10 mouse cellular contexts compared by ENCODE assay signal in the genomic region with DNA sequence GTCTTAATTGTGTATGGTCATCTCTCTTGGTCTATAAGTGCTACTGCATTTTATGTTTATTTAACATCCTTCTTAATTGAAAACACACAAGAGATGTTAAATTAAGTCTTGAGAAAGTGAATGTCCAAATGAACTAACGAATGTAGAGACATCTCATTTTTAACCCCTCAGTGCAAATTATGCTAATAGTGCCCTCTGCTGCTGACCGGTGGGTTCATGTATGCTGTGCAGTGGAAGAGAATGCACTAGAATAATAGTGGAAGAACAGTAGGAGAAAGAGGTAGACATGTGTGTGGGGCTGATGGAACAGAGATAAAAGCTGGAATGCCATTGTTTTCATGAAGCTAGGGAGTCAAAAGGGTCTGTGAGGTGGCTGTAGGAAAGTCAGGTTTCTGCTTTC.
A peak's percentile ranks its signal among the peaks of the same experiment; 100 is the strongest.
DNase-seq lines count a peak whose midpoint lies in the region; ATAC-seq and TF ChIP-seq lines count a peak whose summit lies in the region.
"Had no signal": no experiment of that assay in that cellular context is flagged by ENCODE, and none has a peak within 500 bp of the region (broad histone marks: within the 10 kb centered on the region; RNA-seq: fewer than 3 reads in every experiment).

No protein-coding gene starts in this region.

- no peak for TF ChIP-seq CTCF in liver, postnatal 0 days (IDR thresholded peaks at IDR 0.05; ENCODE audit: low read depth)

- TF ChIP-seq EP300 in liver, postnatal 0 days (IDR thresholded peaks at IDR 0.05; ENCODE audit: low read depth) = no peak

- H3K4me1 ChIP-seq in forebrain, embryonic 14.5 days (ENCODE audit: control insufficient read depth, insufficient read depth, low read length) = no peaks in the 10 kb centered on the region
- H3K4me1 ChIP-seq in forebrain, embryonic 10.5 days = no peaks in the 10 kb centered on the region
- no peaks in the 10 kb centered on the region for H3K4me1 ChIP-seq in kidney, embryonic 16.5 days (ENCODE audit: insufficient read depth, low read length)
- H3K4me1 ChIP-seq in hindbrain, embryonic 14.5 days (replicated peaks; ENCODE audit: control insufficient read depth, insufficient read depth, low read length) = no peaks in the 10 kb centered on the region
- no peaks in the 10 kb centered on the region for H3K4me1 ChIP-seq in liver, postnatal 0 days (ENCODE audit: insufficient read depth)

- WGBS in forebrain, embryonic 14.5 days = 56% methylated on average over 2 of the region's 2 CpGs
- WGBS in forebrain, embryonic 10.5 days = 80% methylated on average over 2 of the region's 2 CpGs
- 58% methylated on average over 2 of the region's 2 CpGs for WGBS in kidney, embryonic 16.5 days
- 61% methylated on average over 2 of the region's 2 CpGs for WGBS in hindbrain, embryonic 14.5 days
- WGBS in liver, postnatal 0 days (ENCODE audit: insufficient replicate concordance) = 58% methylated on average over 2 of the region's 2 CpGs

- H3K9me3 ChIP-seq in forebrain, embryonic 14.5 days (replicated peaks; ENCODE audit: control insufficient read depth, low read length) = no peaks in the 10 kb centered on the region
- H3K9me3 ChIP-seq in forebrain, embryonic 10.5 days = no peaks in the 10 kb centered on the region
- no peaks in the 10 kb centered on the region for H3K9me3 ChIP-seq in kidney, embryonic 16.5 days (ENCODE audit: low read length)
- H3K9me3 ChIP-seq in hindbrain, embryonic 14.5 days (ENCODE audit: control insufficient read depth, low read length) = no peaks in the 10 kb centered on the region
- H3K9me3 ChIP-seq in liver, postnatal 0 days (ENCODE audit: low read length) = no peaks in the 10 kb centered on the region
- H3K9me3 ChIP-seq: embryonic facial prominence, embryonic 13.5 days had no signal

- peak; percentile 22 for DNase-seq in forebrain, embryonic 14.5 days (ENCODE audit: low spot score)
- no peak for DNase-seq in forebrain, embryonic 10.5 days (ENCODE audit: extremely low spot score, low spot score)
- DNase-seq in kidney, adult 9 months = peak; percentile 64
- DNase-seq in retina, embryonic 14.5 days (ENCODE audit: low spot score) = peak; percentile 44
- DNase-seq in retina, postnatal 1 day = no peak
- no peak for DNase-seq in hindbrain, embryonic 14.5 days (ENCODE audit: low spot score)
- DNase-seq in liver, postnatal 0 days = no peak
- DNase-seq: right cerebral cortex, postnatal 14 days had no signal

- H3K27ac ChIP-seq in forebrain, embryonic 14.5 days (ENCODE audit: low read depth, low read length) = no peak overlapping the region
- H3K27ac ChIP-seq in forebrain, embryonic 10.5 days = no peak overlapping the region
- no peak overlapping the region for H3K27ac ChIP-seq in kidney, embryonic 16.5 days (ENCODE audit: low read length)
- no peak overlapping the region for H3K27ac ChIP-seq in hindbrain, embryonic 14.5 days
- H3K27ac ChIP-seq in liver, postnatal 0 days (ENCODE audit: low read depth) = no peak overlapping the region
- H3K27ac ChIP-seq: embryonic facial prominence, embryonic 13.5 days had no signal

- no peaks in the 10 kb centered on the region for H3K27me3 ChIP-seq in forebrain, embryonic 14.5 days (replicated peaks; ENCODE audit: control insufficient read depth, insufficient read depth, low read length)
- no peaks in the 10 kb centered on the region for H3K27me3 ChIP-seq in forebrain, embryonic 10.5 days (ENCODE audit: poor library complexity, severe bottlenecking)
- no peaks in the 10 kb centered on the region for H3K27me3 ChIP-seq in kidney, embryonic 16.5 days (ENCODE audit: insufficient read depth, low read length)
- no peaks in the 10 kb centered on the region for H3K27me3 ChIP-seq in hindbrain, embryonic 14.5 days (ENCODE audit: control insufficient read depth, insufficient read depth, low read length)
- no peaks in the 10 kb centered on the region for H3K27me3 ChIP-seq in liver, postnatal 0 days (ENCODE audit: insufficient read depth, low read length)
- H3K27me3 ChIP-seq: embryonic facial prominence, embryonic 13.5 days had no signal

- H3K36me3 ChIP-seq in forebrain, embryonic 14.5 days (ENCODE audit: control insufficient read depth, insufficient read depth, low read length) = no peaks in the 10 kb centered on the region
- no peaks in the 10 kb centered on the region for H3K36me3 ChIP-seq in forebrain, embryonic 10.5 days (replicated peaks)
- no peaks in the 10 kb centered on the region for H3K36me3 ChIP-seq in kidney, embryonic 16.5 days (ENCODE audit: insufficient read depth, low read length)
- H3K36me3 ChIP-seq in hindbrain, embryonic 14.5 days (replicated peaks; ENCODE audit: control insufficient read depth, insufficient read depth) = no peaks in the 10 kb centered on the region
- H3K36me3 ChIP-seq in liver, postnatal 0 days (replicated peaks; ENCODE audit: insufficient read depth, low read length) = no peaks in the 10 kb centered on the region
- H3K36me3 ChIP-seq: embryonic facial prominence, embryonic 13.5 days had no signal

- H3K9ac ChIP-seq in forebrain, embryonic 14.5 days (ENCODE audit: low read length) = no peak overlapping the region
- no peak overlapping the region for H3K9ac ChIP-seq in kidney, embryonic 16.5 days (replicated peaks; ENCODE audit: low read length)
- H3K9ac ChIP-seq in hindbrain, embryonic 14.5 days = no peak overlapping the region
- no peak overlapping the region for H3K9ac ChIP-seq in liver, postnatal 0 days (replicated peaks)
- H3K9ac ChIP-seq: embryonic facial prominence, embryonic 13.5 days had no signal

- H3K4me2 ChIP-seq in forebrain, embryonic 14.5 days (ENCODE audit: low read length) = no peak overlapping the region
- no peak overlapping the region for H3K4me2 ChIP-seq in kidney, embryonic 16.5 days (replicated peaks; ENCODE audit: low read depth, low read length)
- H3K4me2 ChIP-seq in hindbrain, embryonic 14.5 days (replicated peaks) = no peak overlapping the region
- H3K4me2 ChIP-seq in liver, postnatal 0 days (ENCODE audit: low read depth, low read length) = no peak overlapping the region
- H3K4me2 ChIP-seq: embryonic facial prominence, embryonic 13.5 days had no signal

- ATAC-seq in forebrain, embryonic 14.5 days = no peak
- no peak for ATAC-seq in kidney, embryonic 16.5 days (ENCODE audit: low FRiP score, low TSS enrichment)
- ATAC-seq in hindbrain, embryonic 14.5 days (ENCODE audit: low FRiP score) = no peak
- ATAC-seq in liver, postnatal 0 days = no peak

- H3K4me3 ChIP-seq in forebrain, embryonic 14.5 days (ENCODE audit: low read depth, low read length) = no peak overlapping the region
- no peak overlapping the region for H3K4me3 ChIP-seq in forebrain, embryonic 10.5 days
- H3K4me3 ChIP-seq in kidney, embryonic 16.5 days (ENCODE audit: low read length) = no peak overlapping the region
- no peak overlapping the region for H3K4me3 ChIP-seq in hindbrain, embryonic 14.5 days (replicated peaks; ENCODE audit: low read length)
- no peak overlapping the region for H3K4me3 ChIP-seq in liver, postnatal 0 days (ENCODE audit: low read depth, low read length)
- H3K4me3 ChIP-seq: embryonic facial prominence, embryonic 13.5 days had no signal

Comparison
In these comparisons a context has a peak if more than half of its experiments do, and no peak if none do; other contexts are left out.
1. DNase-seq: peak in forebrain, embryonic 14.5 days (single experiment), kidney, adult 9 months (single experiment) and retina, embryonic 14.5 days (single experiment); none in forebrain, embryonic 10.5 days (single experiment), retina, postnatal 1 day (single experiment), hindbrain, embryonic 14.5 days (single experiment) and liver, postnatal 0 days (single experiment).